Mouse (Mus musculus): ENCODE data around the gene Nectin4. TPM values are rescaled to one million over a fixed set of nuclear protein-coding genes. Genes with fewer than 3 reads are reported as not detected.
A peak's percentile ranks its signal among the peaks of the same experiment; 100 is the strongest.

Nectin4 gene
- polyA plus RNA-seq, 1 experiment from 2014 or later: 3.7 TPM

GRCm38 (mm10) chr1:171360253-171360652, 9.6 kb upstream of the Nectin4 start:
- Histone ChIP-seq H3K27me3 (replicated peaks) (no peaks in the 10 kb centered on the region), H3K4me3 (replicated peaks) (peak overlapping the region; percentile 58), H3K9ac (replicated peaks) (peak overlapping the region; percentile 68), H3K36me3 (peaks cover 21% of the 10 kb centered on the region), H3K9me3 (replicated peaks) (no peaks in the 10 kb centered on the region), H3K27ac (replicated peaks) (peak overlapping the region; percentile 87), H3K4me2 (peak overlapping the region; percentile 85), H3K4me1 (peaks cover 19% of the 10 kb centered on the region)
- WGBS: 2% methylated on average over 26 of the region's 26 CpGs
- no peak; the same call in 1 of the 2 replicates for ATAC-seq (ENCODE audit: low FRiP score)

- peaks cover 21% of the 10 kb centered on the region for H3K36me3 ChIP-seq
- H3K9me3 ChIP-seq (replicated peaks): no peaks in the 10 kb centered on the region
- peak; percentile 97 for ATAC-seq (ENCODE audit: low FRiP score)
- H3K27ac ChIP-seq (replicated peaks): peak within 1 kb of the TSS; percentile 87
- peak within 1 kb of the TSS; percentile 85 for H3K4me2 ChIP-seq
- H3K4me1 ChIP-seq: peaks cover 19% of the 10 kb centered on the region
- peak within 1 kb of the TSS; percentile 58 for H3K4me3 ChIP-seq (replicated peaks)
- 0% methylated on average over 21 of the region's 21 CpGs for WGBS
- H3K9ac ChIP-seq (replicated peaks): peak within 1 kb of the TSS; percentile 68
- H3K27me3 ChIP-seq (replicated peaks): no peaks in the 10 kb centered on the region
Observed at GRCm38 (mm10) chr1:171360656-171361055, 9.2 kb upstream of the Nectin4 start, which contains the start of gene Klhdc9. TSS of gene Klhdc9 (minus strand) at chr1:171360798.

GRCm38 (mm10) chr1:171361106-171362103, 8.5 kb upstream of the Nectin4 start:
- no peaks in the 10 kb centered on the region for H3K9me3 ChIP-seq (replicated peaks)
- peak overlapping the region; percentile 85 for H3K4me2 ChIP-seq
- peak overlapping the region; percentile 87 for H3K27ac ChIP-seq (replicated peaks)
- peak; percentile 87 for ATAC-seq (ENCODE audit: low FRiP score)
- H3K27me3 ChIP-seq (replicated peaks): no peaks in the 10 kb centered on the region
- H3K9ac ChIP-seq (replicated peaks): peak overlapping the region; percentile 68
- peaks cover 20% of the 10 kb centered on the region for H3K36me3 ChIP-seq
- H3K4me1 ChIP-seq: peaks cover 19% of the 10 kb centered on the region
- 32% methylated on average over 16 of the region's 16 CpGs for WGBS
- H3K4me3 ChIP-seq (replicated peaks): peak overlapping the region; percentile 58

- 66% methylated on average over 7 of the region's 7 CpGs for WGBS
Observed at GRCm38 (mm10) chr1:171365934-171366333, 4.0 kb upstream of the Nectin4 start.

DNA sequence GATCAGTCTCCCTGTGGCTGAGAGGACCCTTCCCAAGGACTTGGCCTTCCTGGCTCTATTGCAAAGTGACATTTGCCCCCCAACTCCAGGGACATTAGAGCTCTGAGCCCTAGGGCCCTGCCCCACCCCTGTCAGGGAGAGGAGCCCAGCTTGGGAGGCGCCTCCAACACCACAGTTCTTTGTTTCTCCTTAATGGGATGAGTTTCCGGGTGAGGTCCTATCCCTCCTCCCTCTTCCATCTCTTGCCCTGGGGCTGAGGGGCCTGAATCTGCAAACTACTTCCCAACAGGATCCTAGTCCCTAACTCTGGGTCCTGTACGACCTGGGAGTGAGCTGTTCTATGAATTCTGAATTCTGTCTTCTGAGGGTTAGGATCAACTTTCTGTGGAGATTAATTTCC, 3.0 kb downstream of the Nectin4 start:
- Histone ChIP-seq H3K4me1 (no peaks in the 10 kb centered on the region), H3K27ac (replicated peaks) (no peak overlapping the region), H3K27me3 (replicated peaks) (peaks cover 3% of the 10 kb centered on the region; the same call in 1 of the 2 replicates), H3K36me3 (no peaks in the 10 kb centered on the region), H3K9ac (replicated peaks) (no peak overlapping the region), H3K4me3 (replicated peaks) (no peak overlapping the region), H3K4me2 (no peak overlapping the region), H3K9me3 (replicated peaks) (no peaks in the 10 kb centered on the region)
- no peak for ATAC-seq (ENCODE audit: low FRiP score)
- WGBS: 66% methylated on average over 3 of the region's 3 CpGs

More at GRCm38 (mm10) chr1:171365934-171366333, 4.0 kb upstream of the Nectin4 start:
- Histone ChIP-seq H3K9me3 (replicated peaks) (no peaks in the 10 kb centered on the region), H3K4me3 (replicated peaks) (no peak overlapping the region), H3K27me3 (replicated peaks) (peaks cover 3% of the 10 kb centered on the region; the same call in 1 of the 2 replicates), H3K27ac (replicated peaks) (no peak overlapping the region), H3K4me2 (no peak overlapping the region), H3K4me1 (peaks cover 8% of the 10 kb centered on the region), H3K9ac (replicated peaks) (no peak overlapping the region), H3K36me3 (no peaks in the 10 kb centered on the region)
- no peak for ATAC-seq (ENCODE audit: low FRiP score)

- H3K36me3 ChIP-seq: no peaks in the 10 kb centered on the region
- no peaks in the 10 kb centered on the region for H3K9me3 ChIP-seq (replicated peaks)
- WGBS: 3% methylated on average over 4 of the region's 4 CpGs
- H3K9ac ChIP-seq (replicated peaks): no peak overlapping the region
- H3K4me2 ChIP-seq: no peak overlapping the region
- H3K4me3 ChIP-seq (replicated peaks): no peak overlapping the region
- no peak; the same call in 1 of the 2 replicates for ATAC-seq (ENCODE audit: low FRiP score)
- peaks cover 3% of the 10 kb centered on the region; the same call in 1 of the 2 replicates for H3K27me3 ChIP-seq (replicated peaks)
- no peak overlapping the region for H3K27ac ChIP-seq (replicated peaks)
- no peaks in the 10 kb centered on the region for H3K4me1 ChIP-seq
Observed at GRCm38 (mm10) chr1:171373946-171374345, 4.0 kb downstream of the Nectin4 start.

DNA sequence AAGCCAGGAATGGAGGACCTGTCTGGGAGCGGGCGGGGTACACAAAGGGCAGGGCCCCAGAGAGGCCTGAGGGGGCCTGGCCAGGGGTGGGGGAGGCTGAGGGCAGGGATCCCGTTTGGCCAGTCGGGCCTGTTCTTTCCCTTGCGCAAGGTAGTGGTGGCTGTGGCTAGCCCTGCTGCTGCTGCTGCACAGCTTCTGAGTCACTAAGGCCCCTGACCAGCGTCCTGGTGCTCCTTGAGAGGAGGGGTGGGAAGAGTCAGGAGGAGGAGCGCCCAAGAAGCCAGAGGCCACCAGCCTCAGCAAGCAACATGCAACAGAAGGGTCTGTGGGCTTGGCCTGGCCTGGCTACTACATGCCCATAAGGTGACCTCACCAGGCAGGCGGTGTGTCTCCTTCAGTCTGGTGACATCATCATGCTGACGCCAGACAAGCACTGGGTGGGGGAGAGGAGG, 5.8 kb downstream of the Nectin4 start:
- Histone ChIP-seq H3K36me3 (no peaks in the 10 kb centered on the region), H3K9me3 (replicated peaks) (no peaks in the 10 kb centered on the region), H3K9ac (replicated peaks) (no peak overlapping the region), H3K4me2 (no peak overlapping the region), H3K27me3 (replicated peaks) (no peaks in the 10 kb centered on the region), H3K4me3 (replicated peaks) (no peak overlapping the region), H3K4me1 (peaks cover 10% of the 10 kb centered on the region), H3K27ac (replicated peaks) (no peak overlapping the region)
- whole genome bisulfite sequencing: 50% methylated on average over 9 of the region's 9 CpGs
- no peak for ATAC-seq (ENCODE audit: low FRiP score)

GRCm38 (mm10) chr1:171378298-171378697, 8.4 kb downstream of the Nectin4 start:
- ATAC-seq (ENCODE audit: low FRiP score): no peak
- no peaks in the 10 kb centered on the region for H3K36me3 ChIP-seq
- 0 out of 2 replicates have a peak, but pooled peaks cover 3% of the 10 kb centered on the region for H3K27me3 ChIP-seq (replicated peaks)
- 92% methylated on average over 6 of the region's 6 CpGs for WGBS
- H3K4me2 ChIP-seq: no peak overlapping the region
- H3K9me3 ChIP-seq (replicated peaks): no peaks in the 10 kb centered on the region
- no peak overlapping the region for H3K27ac ChIP-seq (replicated peaks)
- peaks cover 13% of the 10 kb centered on the region for H3K4me1 ChIP-seq
- no peak overlapping the region for H3K9ac ChIP-seq (replicated peaks)
- H3K4me3 ChIP-seq (replicated peaks): no peak overlapping the region

- Histone ChIP-seq H3K9me3 (replicated peaks) (no peaks in the 10 kb centered on the region), H3K4me1 (peaks cover 13% of the 10 kb centered on the region), H3K9ac (replicated peaks) (peak overlapping the region; percentile 45), H3K27me3 (replicated peaks) (0 out of 2 replicates have a peak, but pooled peaks cover 3% of the 10 kb centered on the region), H3K27ac (replicated peaks) (peak overlapping the region; percentile 45; the same call in 1 of the 2 replicates), H3K4me2 (peak overlapping the region; percentile 62), H3K36me3 (no peaks in the 10 kb centered on the region), H3K4me3 (replicated peaks) (peak overlapping the region; percentile 39)
- WGBS: 3% methylated on average over 31 of the region's 31 CpGs
- peak; percentile 78 for ATAC-seq (ENCODE audit: low FRiP score)
Observed at GRCm38 (mm10) chr1:171379935-171380599, 10.2 kb downstream of the Nectin4 start.

- WGBS: 79% methylated on average over 11 of the region's 11 CpGs
- no peak overlapping the region for H3K9ac ChIP-seq (replicated peaks)
Observed at GRCm38 (mm10) chr1:171382096-171382620, 12.3 kb downstream of the Nectin4 start.

DNA sequence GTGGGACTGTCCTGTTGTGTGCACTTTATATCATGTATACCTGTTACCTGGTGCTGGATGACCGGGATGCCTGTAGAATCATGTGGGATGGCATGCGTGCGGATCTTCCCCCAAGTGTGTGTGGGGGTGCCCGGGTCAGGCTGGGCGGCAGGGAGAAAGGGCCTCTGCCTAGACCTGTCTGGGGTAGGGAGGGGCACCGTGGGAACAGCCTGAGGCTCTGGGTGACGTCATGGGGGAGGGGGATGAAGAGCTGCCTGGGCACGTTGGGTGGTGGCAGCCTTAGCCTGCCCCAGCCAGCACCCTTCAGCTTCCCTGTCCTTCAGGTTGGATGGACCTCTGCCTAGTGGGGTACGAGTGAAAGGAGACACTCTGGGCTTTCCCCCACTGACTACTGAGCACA, 14.5 kb downstream of the Nectin4 start:
- Histone ChIP-seq H3K9ac (replicated peaks) (no peak overlapping the region), H3K4me3 (replicated peaks) (no peak overlapping the region), H3K36me3 (no peaks in the 10 kb centered on the region), H3K4me2 (no peak overlapping the region), H3K27me3 (replicated peaks) (0 out of 2 replicates have a peak, but pooled peaks cover 3% of the 10 kb centered on the region), H3K4me1 (peaks cover 13% of the 10 kb centered on the region), H3K9me3 (replicated peaks) (no peaks in the 10 kb centered on the region), H3K27ac (replicated peaks) (no peak overlapping the region)
- ATAC-seq (ENCODE audit: low FRiP score): no peak
- 79% methylated on average over 9 of the region's 9 CpGs for WGBS

More at GRCm38 (mm10) chr1:171382096-171382620, 12.3 kb downstream of the Nectin4 start:
- H3K4me3 ChIP-seq (replicated peaks): no peak overlapping the region
- no peak overlapping the region for H3K27ac ChIP-seq (replicated peaks)
- no peaks in the 10 kb centered on the region for H3K36me3 ChIP-seq
- no peak for ATAC-seq (ENCODE audit: low FRiP score)
- H3K4me1 ChIP-seq: peaks cover 13% of the 10 kb centered on the region
- 0 out of 2 replicates have a peak, but pooled peaks cover 3% of the 10 kb centered on the region for H3K27me3 ChIP-seq (replicated peaks)
- no peaks in the 10 kb centered on the region for H3K9me3 ChIP-seq (replicated peaks)
- no peak overlapping the region for H3K4me2 ChIP-seq
